Mouse (Mus musculus): Measurements from ENCODE around the gene Tsc22d1. TPM values are rescaled to one million over a fixed set of nuclear protein-coding genes. Genes with fewer than 3 reads are reported as not detected.

The Tsc22d1 gene
- polyA plus RNA-seq, 1 experiment from 2014 or later: 767 TPM

GRCm38 (mm10) chr14:76471301-76471700, 56.5 kb downstream of the Tsc22d1 start:
- Histone ChIP-seq H3K4me1 (replicated peaks) (peaks cover 10% of the 10 kb centered on the region), H3K27me3 (no peaks in the 10 kb centered on the region), H3K4me3 (no peak overlapping the region), H3K9ac (no peak overlapping the region), H3K4me2 (no peak overlapping the region), H3K36me3 (no peaks in the 10 kb centered on the region), H3K9me3 (no peaks in the 10 kb centered on the region), H3K27ac (replicated peaks) (no peak overlapping the region)
- 77% methylated on average over 19 of the region's 19 CpGs for WGBS
- no peak for ATAC-seq (ENCODE audit: low FRiP score, low read depth)

DNA sequence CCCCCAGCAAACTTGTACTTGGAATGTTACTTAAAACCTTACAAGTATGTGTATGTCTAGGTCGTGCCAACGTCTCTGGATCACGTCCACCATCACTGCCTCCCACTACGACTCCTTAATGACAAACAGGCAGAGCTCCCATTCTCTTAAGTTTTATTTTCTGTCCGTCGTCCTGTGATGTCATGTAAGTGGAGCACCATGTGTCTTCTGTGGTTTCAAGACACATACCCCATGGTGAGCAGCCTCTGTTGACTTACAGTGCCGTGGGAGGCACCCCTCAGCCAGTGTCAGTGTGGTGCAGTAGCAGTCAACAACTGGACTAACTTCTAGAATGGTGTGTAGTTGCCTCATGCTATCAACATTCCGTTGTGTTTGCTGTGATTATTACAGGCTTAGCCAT, 57.7 kb downstream of the Tsc22d1 start:
- Histone ChIP-seq H3K4me2 (no peak overlapping the region), H3K27ac (replicated peaks) (no peak overlapping the region), H3K4me1 (replicated peaks) (no peaks in the 10 kb centered on the region), H3K36me3 (no peaks in the 10 kb centered on the region), H3K4me3 (no peak overlapping the region), H3K9me3 (no peaks in the 10 kb centered on the region), H3K9ac (no peak overlapping the region), H3K27me3 (no peaks in the 10 kb centered on the region)
- 85% methylated on average over 8 of the region's 8 CpGs for WGBS
- ATAC-seq (ENCODE audit: low FRiP score, low read depth): no peak

- WGBS: 7% methylated on average over 2 of the region's 2 CpGs
- Histone ChIP-seq H3K36me3 (no peaks in the 10 kb centered on the region), H3K4me2 (no peak overlapping the region), H3K9ac (no peak overlapping the region), H3K27ac (replicated peaks) (no peak overlapping the region), H3K27me3 (no peaks in the 10 kb centered on the region), H3K9me3 (no peaks in the 10 kb centered on the region), H3K4me1 (replicated peaks) (no peaks in the 10 kb centered on the region), H3K4me3 (no peak overlapping the region)
- ATAC-seq (ENCODE audit: low FRiP score, low read depth): no peak
Observed at GRCm38 (mm10) chr14:76473404-76473803, 58.6 kb downstream of the Tsc22d1 start.

- Histone ChIP-seq H3K4me3 (no peak overlapping the region), H3K4me1 (replicated peaks) (no peaks in the 10 kb centered on the region; the same call in 1 of the 2 replicates), H3K9ac (no peak overlapping the region), H3K9me3 (no peaks in the 10 kb centered on the region), H3K4me2 (no peak overlapping the region), H3K36me3 (no peaks in the 10 kb centered on the region), H3K27ac (replicated peaks) (no peak overlapping the region), H3K27me3 (no peaks in the 10 kb centered on the region)
- 68% methylated on average over 1 of the region's 1 CpGs for WGBS
- ATAC-seq (ENCODE audit: low FRiP score, low read depth): no peak
Observed at GRCm38 (mm10) chr14:76474165-76474564, 59.4 kb downstream of the Tsc22d1 start.

DNA sequence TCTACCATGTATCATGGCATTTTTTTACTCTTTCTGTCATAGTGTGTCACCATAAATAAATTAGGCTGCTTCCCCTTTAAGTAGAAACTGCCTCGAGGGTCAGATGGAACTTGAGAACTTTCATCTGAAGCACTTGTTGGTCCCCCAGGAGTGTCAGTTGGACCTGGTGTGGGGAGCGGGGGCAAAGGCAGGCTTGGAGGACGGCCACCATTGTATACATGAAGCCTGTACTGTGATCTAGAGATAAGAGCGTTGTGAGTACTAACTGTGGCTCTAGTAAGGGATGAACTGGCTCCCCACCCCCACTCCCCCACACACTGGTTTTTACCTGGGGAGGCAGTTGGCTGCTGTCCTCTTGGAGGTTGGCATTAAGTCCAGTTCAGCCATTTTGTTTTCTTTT, 62.0 kb downstream of the Tsc22d1 start:
- H3K9me3 ChIP-seq: no peaks in the 10 kb centered on the region
- H3K9ac ChIP-seq: no peak overlapping the region
- peaks cover 6% of the 10 kb centered on the region; the same call in 1 of the 2 replicates for H3K4me1 ChIP-seq (replicated peaks)
- no peak overlapping the region for H3K4me2 ChIP-seq
- H3K36me3 ChIP-seq: no peaks in the 10 kb centered on the region
- no peak for ATAC-seq (ENCODE audit: low FRiP score, low read depth)
- no peak overlapping the region for H3K4me3 ChIP-seq
- 77% methylated on average over 4 of the region's 4 CpGs for WGBS
- H3K27me3 ChIP-seq: no peaks in the 10 kb centered on the region
- no peak overlapping the region for H3K27ac ChIP-seq (replicated peaks)

- WGBS: 67% methylated on average over 2 of the region's 2 CpGs
- H3K9me3 ChIP-seq: no peaks in the 10 kb centered on the region
- no peak for ATAC-seq (ENCODE audit: low FRiP score, low read depth)
- H3K9ac ChIP-seq: no peak overlapping the region
- peaks cover 6% of the 10 kb centered on the region; the same call in 1 of the 2 replicates for H3K4me1 ChIP-seq (replicated peaks)
- no peak overlapping the region for H3K4me3 ChIP-seq
- H3K4me2 ChIP-seq: no peak overlapping the region
- no peaks in the 10 kb centered on the region for H3K27me3 ChIP-seq
- H3K36me3 ChIP-seq: no peaks in the 10 kb centered on the region
- H3K27ac ChIP-seq (replicated peaks): no peak overlapping the region
Observed at GRCm38 (mm10) chr14:76478076-76478475, 63.3 kb downstream of the Tsc22d1 start.

DNA sequence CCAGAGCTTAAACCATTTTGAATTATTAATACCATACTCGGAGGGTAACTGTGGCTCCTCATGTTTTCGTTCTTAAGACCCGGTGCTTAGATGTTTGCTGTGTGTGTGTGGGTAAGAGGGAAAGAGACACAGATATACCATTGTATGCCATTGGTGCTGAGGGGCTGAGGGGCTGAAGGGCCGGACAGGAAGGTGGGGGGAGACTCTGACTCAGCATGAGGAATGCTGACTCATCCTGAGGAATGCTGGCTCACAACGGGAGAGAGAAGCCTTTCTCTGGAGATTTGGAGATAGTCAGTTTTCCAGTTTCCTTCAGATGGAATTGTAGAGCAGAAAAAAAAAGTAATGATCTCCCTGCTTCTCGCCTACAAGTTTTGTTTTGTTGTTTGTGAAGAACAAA, 63.9 kb downstream of the Tsc22d1 start:
- Histone ChIP-seq H3K4me3 (no peak overlapping the region), H3K9ac (no peak overlapping the region), H3K27me3 (no peaks in the 10 kb centered on the region), H3K36me3 (no peaks in the 10 kb centered on the region), H3K27ac (replicated peaks) (no peak overlapping the region), H3K4me2 (no peak overlapping the region), H3K4me1 (replicated peaks) (peaks cover 6% of the 10 kb centered on the region; the same call in 1 of the 2 replicates), H3K9me3 (no peaks in the 10 kb centered on the region)
- WGBS: 45% methylated on average over 6 of the region's 6 CpGs
- no peak for ATAC-seq (ENCODE audit: low FRiP score, low read depth)

- ATAC-seq (ENCODE audit: low FRiP score, low read depth): peak; percentile 51; the same call in 1 of the 2 replicates
- Histone ChIP-seq H3K4me3 (no peak overlapping the region), H3K36me3 (no peaks in the 10 kb centered on the region), H3K9ac (no peak overlapping the region), H3K4me2 (no peak overlapping the region), H3K9me3 (no peaks in the 10 kb centered on the region), H3K27me3 (no peaks in the 10 kb centered on the region), H3K27ac (replicated peaks) (no peak overlapping the region), H3K4me1 (replicated peaks) (peaks cover 6% of the 10 kb centered on the region; the same call in 1 of the 2 replicates)
- 40% methylated on average over 6 of the region's 6 CpGs for WGBS
Observed at GRCm38 (mm10) chr14:76479867-76480266, 65.1 kb downstream of the Tsc22d1 start.

DNA sequence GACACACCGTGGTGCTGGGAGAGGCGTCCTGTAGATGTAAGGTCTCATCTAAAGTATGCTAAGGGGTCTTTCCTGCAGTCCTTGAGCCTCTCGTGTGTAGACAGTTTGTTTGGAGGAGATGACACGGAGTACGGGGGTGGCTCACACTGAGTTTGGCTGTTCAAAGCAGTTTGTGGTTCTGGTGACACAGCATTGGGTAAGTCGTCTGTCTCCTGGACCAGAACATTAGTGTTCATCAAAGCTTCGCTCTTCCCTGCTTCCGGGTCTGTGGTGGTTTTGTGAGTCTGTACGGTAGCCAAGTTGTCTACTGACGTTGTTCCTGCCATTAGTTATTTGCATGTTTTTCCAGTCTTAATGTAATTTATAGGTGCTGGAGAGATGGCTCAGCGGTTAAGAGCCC, 65.7 kb downstream of the Tsc22d1 start:
- no peak overlapping the region for H3K27ac ChIP-seq (replicated peaks)
- no peaks in the 10 kb centered on the region for H3K27me3 ChIP-seq
- no peaks in the 10 kb centered on the region for H3K9me3 ChIP-seq
- no peak overlapping the region for H3K4me3 ChIP-seq
- 90% methylated on average over 11 of the region's 11 CpGs for WGBS
- peaks cover 6% of the 10 kb centered on the region; the same call in 1 of the 2 replicates for H3K4me1 ChIP-seq (replicated peaks)
- no peak overlapping the region for H3K4me2 ChIP-seq
- ATAC-seq (ENCODE audit: low FRiP score, low read depth): no peak
- no peaks in the 10 kb centered on the region for H3K36me3 ChIP-seq
- H3K9ac ChIP-seq: no peak overlapping the region

- ATAC-seq (ENCODE audit: low FRiP score, low read depth): no peak
- no peaks in the 10 kb centered on the region for H3K9me3 ChIP-seq
- H3K36me3 ChIP-seq: no peaks in the 10 kb centered on the region
- peaks cover 24% of the 10 kb centered on the region for H3K4me1 ChIP-seq (replicated peaks)
- H3K27ac ChIP-seq (replicated peaks): no peak overlapping the region
- 97% methylated on average over 1 of the region's 1 CpGs for WGBS
- H3K4me2 ChIP-seq: no peak overlapping the region
- no peaks in the 10 kb centered on the region for H3K27me3 ChIP-seq
- H3K9ac ChIP-seq: no peak overlapping the region
- no peak overlapping the region for H3K4me3 ChIP-seq
Observed at GRCm38 (mm10) chr14:76483701-76484100, 68.9 kb downstream of the Tsc22d1 start.

GRCm38 (mm10) chr14:76487609-76488008, 72.8 kb downstream of the Tsc22d1 start:
- ATAC-seq (ENCODE audit: low FRiP score, low read depth): no peak
- Histone ChIP-seq H3K36me3 (no peaks in the 10 kb centered on the region), H3K4me2 (no peak overlapping the region), H3K9me3 (no peaks in the 10 kb centered on the region), H3K4me1 (replicated peaks) (peaks cover 19% of the 10 kb centered on the region), H3K9ac (no peak overlapping the region), H3K27me3 (no peaks in the 10 kb centered on the region), H3K27ac (replicated peaks) (0 out of 2 replicates have a peak overlapping the region, but pooled peaks have one; percentile 1), H3K4me3 (no peak overlapping the region)
- 91% methylated on average over 16 of the region's 16 CpGs for WGBS

- no peaks in the 10 kb centered on the region for H3K27me3 ChIP-seq
- peaks cover 19% of the 10 kb centered on the region for H3K4me1 ChIP-seq (replicated peaks)
- no peaks in the 10 kb centered on the region for H3K36me3 ChIP-seq
- no peak overlapping the region for H3K9ac ChIP-seq
- peak overlapping the region; percentile 57 for H3K27ac ChIP-seq (replicated peaks)
- no peak overlapping the region for H3K4me2 ChIP-seq
- no peak overlapping the region for H3K4me3 ChIP-seq
- ATAC-seq (ENCODE audit: low FRiP score, low read depth): no peak
- H3K9me3 ChIP-seq: no peaks in the 10 kb centered on the region
- WGBS: 74% methylated on average over 18 of the region's 18 CpGs
Observed at GRCm38 (mm10) chr14:76488101-76489044, 73.6 kb downstream of the Tsc22d1 start.
